Mouse (Mus musculus): ENCODE data around the gene Tgfb2.

DNA sequence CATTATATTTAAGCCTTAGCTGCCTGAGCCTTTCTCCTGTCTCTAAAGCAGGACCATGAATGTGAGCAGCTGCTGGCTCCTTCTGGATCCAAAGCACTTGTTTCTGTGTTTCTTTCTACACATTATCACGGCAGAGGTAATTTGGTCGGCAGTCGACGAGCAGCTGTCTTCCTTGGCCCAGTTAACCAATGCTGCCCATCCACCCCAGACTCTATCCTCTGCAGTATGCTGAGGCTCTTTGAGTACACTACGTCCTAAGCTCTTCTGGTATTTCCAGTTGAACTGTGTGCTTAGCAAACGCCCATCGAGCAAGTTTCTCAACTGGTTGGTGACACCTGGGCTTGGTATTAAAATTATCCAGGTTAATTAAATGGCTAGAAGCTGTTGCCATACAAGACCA, 70.7 kb downstream of the Tgfb2 start:
- TF ChIP-seq CTCF (IDR thresholded peaks at IDR 0.05; ENCODE audit: low read depth) (no peak), EP300 (IDR thresholded peaks at IDR 0.05; ENCODE audit: low read depth) (no peak)
